Mouse (Mus musculus): Measurements from ENCODE around the gene Cops3.
"Not testable (repeated sequence)": the region's sequence is repeated elsewhere in the genome, so short reads cannot be mapped to it uniquely, and the experiment has no call there.

The Cops3 gene

DNA sequence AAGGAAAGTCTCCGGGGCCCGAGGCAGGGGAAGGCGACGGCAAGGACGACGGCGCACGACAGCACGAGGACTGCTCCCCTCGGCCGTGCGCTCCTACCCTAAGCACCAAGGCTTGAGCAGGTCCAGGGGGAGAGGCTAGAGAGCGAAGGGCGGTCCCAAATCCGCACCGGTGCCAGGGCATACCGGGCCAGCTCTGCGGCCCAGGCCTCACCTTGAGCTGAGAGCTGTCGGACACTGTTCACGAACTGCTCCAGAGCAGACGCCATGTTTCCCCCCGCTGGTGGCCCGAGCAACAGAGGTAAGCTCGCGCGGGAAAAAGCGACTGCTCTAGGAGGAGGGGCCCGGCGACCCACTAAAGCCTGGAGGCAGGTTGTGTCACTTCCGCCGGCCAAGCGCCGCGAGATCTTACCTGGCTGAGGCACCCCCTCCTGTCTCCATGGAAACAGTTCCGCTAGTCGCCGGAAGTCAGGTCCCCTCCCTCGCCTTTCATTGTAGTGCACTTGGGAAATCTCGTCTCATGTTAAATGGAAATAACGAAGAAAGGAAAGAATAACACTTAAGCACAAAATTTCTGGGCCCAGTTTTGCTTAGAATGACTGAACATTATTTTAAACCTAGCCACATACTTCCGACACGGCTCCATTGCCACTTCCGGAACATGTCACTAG lies at the start of gene Cops3:
Cops3 (minus strand) TSS at position 380 of the 668 bp plus-strand sequence.
- DNase-seq: peak; percentile 93 to 95

DNA sequence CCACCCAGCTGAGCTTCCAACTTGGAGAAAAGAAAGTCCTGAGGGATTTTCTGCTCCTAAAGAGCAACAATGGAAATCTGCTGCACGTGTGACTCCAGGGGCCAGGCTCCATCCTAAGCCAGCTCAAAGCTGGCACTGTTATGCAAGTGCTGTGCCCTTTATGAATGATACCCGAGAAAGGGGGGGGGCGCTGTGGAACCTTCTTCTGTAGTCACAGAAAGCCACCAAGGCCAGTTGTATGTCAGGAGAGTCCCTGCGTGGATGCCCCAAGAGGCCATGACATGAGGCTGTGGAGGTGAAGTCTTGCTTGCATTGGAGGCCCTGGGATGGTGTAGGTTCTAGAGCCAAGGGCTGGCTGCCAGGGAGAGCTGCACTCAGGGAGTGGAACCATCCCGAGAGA lies 48.5 kb upstream of the Cops3 start:
- DNase-seq: no peak

DNA sequence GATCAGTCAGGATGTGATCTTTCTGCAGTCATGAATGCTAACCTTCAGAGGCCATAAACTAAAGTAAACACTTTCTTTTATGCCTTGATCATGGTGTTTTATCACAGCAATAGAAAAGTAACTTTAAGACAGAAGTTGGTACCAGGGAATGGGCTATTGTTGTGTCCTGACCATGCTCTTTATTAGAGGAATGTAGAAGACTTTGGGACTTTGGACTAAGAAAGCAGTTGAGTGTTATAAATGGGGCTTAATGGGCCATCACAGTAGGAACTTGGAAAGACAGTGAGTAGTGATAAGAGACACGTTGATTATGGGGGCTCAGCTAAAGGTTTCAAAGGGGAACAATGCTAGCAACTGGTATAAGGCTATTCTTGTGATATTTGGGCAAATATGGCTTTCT lies 47.3 kb upstream of the Cops3 start:
- no peak for DNase-seq

DNA sequence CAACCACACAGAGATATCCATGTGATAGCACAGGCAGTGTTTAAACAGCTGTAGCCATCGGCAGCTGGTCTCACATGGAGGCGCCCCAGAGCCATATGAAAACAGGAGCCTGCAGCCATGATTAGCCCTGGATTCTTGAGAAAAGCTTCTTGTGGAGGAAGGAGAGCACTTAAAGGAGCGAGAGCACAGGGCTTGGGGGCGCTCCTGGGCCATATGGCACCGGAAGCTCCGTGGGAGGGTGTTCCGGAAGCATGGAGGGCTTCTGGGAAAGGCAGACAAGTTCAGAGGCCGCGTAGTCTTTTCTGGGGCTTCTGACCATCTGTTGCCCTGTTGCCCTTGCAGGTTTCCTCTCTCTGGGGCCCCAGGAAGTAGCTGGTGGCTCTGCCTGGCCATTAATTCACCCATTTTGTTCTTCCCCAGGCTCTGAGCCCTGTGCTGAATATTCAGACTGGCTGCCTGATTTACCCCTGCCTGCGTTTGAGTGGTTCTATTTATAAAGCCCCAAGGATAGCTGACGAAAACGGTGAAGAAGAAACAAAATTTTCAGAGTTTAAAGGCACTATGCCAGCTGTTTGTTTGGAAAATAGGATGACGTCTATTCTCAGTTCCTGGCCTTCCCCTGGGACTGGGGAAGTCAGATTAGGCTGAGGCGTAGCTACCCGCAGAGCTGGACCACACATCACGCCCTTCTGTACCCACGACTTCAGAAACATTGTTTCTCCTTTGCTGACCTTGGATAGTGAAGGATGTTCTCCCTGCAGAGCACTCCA lies 45.8 kb upstream of the Cops3 start:
- DNase-seq: no peak

DNA sequence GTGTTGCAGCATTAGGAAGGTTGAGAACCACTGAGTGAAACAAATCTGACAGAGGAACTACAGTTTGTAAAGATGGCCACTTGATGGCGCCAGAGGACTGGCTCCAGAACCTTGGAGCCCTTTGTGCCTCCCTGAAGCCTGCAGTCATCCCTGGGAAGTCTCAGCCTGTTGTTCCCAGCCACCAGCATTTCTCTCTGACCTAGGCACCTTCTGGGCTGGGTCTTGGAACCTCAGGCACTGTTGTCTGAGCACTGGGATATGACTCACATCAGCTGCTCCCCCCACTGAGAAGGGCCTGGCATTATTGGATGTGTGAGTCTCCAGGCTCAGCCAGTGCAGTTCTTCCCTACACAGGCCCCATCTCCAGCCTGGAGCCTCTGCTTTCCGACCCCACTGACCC lies 40.4 kb upstream of the Cops3 start:
- DNase-seq: peak; percentile 79 to 84

DNA sequence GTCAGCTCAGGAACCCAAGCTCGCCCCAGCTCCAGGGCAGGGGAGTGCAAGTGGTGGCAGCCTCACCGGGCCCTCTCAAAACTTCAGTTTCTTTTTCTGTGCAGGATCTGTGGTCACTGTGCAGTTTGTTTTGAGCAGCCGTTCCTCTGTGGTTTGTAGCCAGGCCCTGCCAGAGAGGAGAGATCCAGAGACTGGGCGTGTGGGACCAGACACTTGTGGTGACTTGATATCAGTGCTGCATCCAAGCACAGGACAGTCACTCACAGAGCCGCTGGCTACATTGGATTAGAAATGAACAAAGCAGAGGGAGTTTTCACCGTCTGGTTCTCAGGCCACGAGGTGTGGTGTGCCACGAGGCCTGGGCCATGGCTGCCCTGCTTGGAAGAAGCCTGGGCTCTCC lies 32.5 kb upstream of the Cops3 start:
- DNase-seq: no peak

DNA sequence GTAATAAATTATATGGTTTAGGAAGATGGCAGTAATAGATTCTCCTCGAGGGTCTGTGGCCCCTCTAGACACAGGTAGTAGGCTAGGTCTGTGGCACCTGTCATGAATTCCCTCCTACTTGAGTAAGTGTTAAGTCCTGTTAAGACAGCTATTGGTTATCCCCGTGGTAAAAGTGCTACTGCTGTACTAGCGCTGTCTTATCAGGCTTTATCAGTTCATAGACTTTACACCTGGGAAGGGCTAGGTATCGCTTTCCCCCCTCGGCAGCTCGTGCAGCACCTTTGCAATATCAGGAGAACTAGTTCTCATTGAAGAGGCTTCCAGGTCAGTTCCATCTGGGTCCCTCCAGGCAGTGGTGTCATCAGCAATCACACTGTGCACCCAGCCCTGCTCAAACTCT lies 24.7 kb upstream of the Cops3 start:
- DNase-seq: no peak

DNA sequence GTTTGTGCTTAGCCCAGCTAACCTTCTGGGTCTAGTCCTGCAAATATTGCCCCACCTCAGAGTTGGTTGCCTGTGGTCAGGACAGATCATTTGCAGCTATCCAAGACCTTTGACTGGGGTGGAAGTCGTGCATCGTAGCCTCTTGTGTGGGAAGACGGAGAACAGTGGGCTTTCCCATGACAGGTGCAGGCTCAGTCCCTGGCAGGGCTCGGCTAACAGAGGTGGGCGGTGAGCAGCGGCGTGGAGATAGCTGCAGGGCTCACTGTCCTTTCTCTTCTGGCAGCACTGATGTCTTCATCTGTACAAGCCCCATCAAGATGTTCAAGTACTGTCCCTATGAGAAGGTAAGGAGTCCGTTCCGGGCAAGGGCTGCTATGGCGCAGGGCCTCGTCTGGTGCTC lies 20.8 kb upstream of the Cops3 start:
- no peak for DNase-seq

DNA sequence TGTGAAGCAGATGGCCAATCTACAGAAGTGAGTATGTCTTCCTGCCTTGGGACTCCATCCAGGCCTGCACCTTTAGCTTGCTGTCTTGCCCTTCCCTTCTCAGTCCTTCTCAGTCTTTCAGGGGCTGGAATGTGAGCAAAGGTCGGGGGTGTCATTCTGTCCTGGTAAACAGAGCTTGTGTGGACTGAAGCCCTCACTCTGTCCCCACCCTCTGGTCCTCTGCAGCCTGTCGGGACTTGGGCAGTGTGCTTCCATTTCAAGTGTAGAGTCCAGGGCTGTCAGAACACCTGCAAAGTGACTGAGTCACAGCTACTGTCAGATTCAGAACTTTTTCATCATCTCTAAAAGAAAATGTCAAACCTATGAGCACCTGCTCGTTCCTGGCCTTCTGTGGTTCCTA lies 13.2 kb upstream of the Cops3 start:
- DNase-seq: no peak

DNA sequence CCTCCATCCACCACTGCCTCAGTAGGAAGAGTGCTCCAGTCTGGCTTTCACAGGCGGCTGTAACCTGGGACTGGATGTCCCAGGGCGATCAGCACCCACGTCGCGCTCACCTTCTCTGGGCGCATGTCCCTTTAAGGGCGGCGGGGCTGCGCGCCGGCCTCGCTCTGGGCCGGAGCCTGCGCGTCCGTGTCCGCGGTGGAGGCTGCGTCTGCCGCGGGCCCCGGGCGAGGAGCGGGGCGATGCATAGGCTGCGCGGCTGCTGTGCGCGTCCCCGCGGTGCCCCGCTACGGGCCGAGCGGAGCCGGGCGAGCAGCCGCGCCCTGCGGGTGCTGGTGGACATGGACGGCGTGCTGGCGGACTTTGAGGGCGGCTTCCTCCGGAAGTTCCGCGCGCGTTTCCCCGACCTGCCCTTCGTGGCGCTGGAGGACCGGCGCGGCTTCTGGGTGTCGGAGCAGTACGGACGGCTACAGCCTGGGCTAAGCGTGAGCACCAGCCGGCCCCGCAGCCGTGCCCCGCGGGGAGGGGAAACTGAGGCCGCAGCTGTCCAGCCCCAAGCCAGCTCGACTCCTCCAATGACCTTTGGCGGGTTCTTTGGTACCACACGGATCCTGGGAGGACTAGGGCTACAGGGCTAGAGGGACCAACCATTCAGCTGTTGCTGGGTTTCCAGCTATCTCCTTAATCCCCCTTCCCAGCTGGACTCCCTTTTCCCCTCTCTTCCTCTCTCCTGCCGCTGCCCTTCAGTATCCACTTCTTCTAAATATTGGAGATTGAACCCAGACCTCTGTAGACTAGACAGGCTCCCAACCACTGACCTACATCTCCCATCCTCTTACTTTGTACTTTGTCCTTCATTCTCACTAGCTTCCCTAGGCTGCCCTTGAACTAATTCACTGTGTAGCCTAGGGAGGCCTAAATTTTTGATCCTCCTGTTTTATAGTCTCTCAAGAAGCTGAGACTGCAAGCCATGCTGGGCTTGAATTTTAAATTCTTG lies 8.6 kb upstream of the Cops3 start:
- DNase-seq: peak; percentile 81

DNA sequence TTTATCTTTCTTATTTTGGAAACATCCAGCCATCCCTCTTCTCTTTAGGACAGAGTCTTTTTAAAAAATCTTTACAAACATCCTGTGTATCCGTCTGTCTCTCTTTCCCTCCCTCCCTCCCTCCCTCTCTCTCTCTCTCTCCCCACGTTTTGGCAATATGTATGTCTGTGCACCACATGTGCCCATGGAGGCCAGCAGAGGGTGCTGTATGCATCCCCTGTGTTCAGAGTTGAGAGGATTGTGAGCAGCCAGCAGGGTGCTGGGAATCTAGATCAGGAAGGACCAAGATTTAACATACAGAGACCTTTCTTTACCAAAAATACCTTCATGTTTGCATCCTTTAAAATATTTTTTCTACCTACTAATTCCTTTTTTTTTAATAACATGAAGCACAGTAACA lies 7.5 kb upstream of the Cops3 start:
- peak; percentile 54 to 63 for DNase-seq

DNA sequence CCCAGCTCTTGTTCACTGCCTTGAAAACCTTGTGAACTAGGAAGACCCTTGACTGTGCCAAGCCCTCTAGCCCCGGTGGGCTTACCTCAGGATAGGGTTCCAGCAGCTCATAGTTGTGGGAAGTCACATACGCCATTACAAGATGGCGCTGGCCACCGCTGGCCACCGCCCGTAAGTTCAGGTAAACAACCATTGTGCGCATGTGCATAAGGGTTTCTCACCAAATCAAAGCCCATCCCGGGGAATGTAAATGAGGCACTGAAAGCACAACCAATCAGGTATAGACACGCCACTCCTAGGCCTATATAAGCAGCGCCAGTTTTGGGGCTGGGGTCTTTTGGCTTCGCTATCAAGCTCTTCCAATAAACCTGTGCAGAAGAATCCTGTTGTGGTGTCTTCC lies 6.7 kb upstream of the Cops3 start:
- DNase-seq: no peak

DNA sequence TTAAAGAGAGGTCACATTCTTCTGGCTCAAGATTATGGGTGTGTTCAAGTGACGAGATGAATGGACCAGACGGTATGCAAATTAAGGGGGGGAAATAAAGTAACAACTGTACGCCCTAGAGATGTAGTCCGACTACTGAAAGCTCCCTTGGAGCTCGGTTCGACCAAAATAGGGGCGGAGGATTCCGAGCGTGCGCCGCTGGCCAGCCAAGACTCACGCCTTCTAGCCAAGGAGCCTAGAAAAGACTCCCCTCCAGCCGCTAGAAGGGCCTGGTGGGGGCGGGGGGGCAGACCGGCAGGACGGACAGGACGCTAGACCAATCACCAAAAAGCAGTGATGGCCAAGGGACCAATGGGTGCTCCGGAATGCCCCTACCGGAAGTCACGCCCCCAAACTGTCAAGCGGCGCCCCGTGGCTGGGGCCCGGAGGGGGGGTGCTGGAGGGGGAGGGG lies 605 bp downstream of the Cops3 start, which contains the start of gene Nt5m:
Nt5m (plus strand) TSS at position 440 of the 451 bp plus-strand sequence.
- peak; percentile 92 to 95 for DNase-seq

DNA sequence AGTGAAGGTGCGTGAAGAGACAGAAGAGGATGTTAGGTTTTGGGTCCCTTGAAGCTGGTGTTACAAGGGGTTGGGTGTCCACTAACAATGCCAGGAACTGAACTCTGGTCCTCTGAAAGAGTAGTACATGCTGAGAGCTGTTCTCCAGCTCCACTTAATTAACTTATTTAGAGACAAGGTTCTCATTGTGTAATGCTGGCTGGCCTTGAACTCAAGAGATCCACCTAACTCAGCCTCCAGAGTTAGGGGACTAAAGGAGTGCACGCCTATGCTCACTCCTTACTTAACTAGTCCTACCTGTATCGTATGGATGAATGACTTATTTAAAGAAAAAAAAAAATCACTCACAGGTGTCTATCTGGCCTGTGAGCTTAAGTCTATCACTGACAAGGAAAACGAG lies 1.2 kb downstream of the Cops3 start:
- no peak for DNase-seq

DNA sequence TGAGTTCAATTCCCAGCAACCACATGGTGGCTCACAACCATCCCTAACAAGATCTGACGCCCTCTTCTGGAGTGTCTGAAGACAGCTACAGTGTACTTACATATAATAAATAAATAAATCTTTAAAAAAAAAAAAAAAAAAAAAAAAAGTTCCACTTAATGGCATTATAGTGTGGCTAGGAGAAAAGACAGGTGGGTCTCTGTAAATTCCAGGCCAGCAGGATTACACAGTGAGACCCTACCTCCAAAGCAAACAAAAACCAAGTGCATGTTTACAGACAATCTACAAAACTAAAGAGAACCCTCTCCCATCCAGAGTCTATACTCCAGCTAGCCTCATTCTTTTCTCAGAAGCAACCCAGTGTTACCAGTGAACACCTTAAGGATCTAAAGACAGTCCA lies 1.8 kb downstream of the Cops3 start:
- not testable (repeated sequence) for DNase-seq

DNA sequence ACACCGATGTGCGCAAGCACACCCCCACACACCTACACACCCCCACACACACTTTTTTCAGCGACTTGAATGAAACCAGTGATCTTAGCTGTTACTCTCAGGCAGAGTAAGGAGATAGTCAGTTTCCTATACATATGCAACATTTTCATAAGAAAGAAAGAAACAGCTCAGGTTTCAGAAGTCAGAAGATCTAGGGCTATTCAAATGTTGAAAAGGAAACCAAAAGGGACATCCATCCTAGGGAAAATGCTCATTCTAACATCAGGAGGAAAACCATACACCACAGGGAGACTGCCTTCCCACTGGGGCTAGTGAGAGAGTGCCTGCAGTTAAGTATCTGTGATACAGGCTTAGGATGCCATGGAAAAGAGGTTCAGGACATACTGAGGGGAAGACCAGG lies 18.0 kb downstream of the Cops3 start:
- no peak for DNase-seq

DNA sequence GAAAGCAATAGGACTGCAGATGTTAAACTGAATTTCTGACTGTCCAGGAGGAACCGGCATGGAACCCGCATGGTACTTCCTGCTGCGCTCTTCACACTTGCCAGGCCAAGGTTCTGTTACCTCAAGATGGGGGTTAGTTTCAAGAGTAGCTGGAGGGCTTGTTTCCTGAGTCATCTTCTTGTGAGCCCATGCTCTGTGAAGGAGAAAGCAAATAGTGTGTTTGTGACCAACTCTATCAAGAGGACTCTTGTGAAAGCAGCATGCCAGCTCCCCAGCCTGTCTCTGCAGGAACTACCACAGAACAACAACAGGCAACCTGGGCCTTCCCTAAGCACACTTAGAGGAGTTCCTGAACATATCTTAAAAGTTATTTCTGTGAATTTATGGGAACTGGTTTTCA lies 21.7 kb downstream of the Cops3 start:
- DNase-seq: no peak

DNA sequence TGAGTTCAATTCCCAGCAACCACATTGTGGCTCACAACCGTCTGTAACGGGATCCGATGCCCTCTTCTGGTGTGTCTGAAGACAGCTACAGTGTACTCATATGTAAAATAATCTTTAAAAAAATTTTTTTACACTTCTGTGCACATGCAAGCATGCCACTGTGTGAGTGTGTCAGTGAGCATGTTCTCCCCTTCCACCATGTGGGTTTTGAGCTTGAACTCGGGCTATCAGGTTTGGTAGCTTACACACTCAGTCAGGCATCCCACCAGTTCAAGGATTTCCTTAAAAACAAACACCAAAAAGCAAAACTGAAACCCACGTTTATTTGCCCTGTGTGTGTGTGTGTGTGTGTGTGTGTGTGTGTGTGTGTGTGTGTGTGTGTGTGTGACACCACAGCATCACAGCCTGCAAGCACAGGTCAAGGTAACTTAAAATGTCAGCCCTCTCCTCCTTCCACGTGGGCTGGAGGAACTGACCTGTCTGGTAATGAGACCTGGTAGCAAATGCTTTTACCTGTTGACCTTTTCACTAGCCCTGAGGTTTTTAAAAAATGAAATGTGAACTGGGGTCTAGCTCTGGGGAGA lies 24.1 kb downstream of the Cops3 start:
- DNase-seq: no peak

DNA sequence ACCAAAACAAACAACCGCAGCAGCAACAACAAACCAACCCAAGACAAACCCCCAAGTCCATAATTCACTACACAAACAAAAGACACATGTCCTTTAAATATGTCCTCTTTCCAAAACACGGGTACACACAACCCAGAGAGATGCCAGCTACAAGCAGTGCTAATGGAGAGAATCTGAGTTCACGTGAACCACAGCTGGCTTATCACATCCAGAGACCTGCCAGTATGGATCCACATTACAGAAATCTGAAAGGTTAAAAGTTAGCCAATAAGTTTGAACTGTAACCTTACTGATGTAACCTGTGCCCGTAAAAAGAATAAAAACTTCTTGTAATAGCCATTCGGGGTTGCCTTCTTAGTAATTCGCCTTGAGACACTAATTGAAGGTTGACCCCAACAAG lies 24.7 kb downstream of the Cops3 start:
- DNase-seq: no peak

DNA sequence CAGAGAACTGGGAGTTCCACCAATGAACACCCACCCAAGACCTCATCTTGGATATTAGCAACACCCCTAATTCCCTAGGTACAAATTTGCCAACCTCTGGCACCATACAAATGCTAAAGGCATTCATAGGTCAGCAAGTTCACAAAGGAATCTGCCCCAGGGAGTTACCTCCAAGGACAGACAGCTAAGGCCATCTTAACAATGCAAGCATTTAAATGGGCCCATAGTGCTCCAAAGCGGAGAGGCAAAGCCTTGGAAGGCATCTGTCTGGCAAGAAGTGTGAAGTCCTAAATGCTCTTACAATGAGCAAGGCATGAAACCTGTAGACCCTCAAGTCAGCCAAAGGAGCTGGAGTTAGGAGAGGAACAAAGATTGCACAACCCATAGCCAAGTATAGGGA lies 25.3 kb downstream of the Cops3 start:
- no peak for DNase-seq

DNA sequence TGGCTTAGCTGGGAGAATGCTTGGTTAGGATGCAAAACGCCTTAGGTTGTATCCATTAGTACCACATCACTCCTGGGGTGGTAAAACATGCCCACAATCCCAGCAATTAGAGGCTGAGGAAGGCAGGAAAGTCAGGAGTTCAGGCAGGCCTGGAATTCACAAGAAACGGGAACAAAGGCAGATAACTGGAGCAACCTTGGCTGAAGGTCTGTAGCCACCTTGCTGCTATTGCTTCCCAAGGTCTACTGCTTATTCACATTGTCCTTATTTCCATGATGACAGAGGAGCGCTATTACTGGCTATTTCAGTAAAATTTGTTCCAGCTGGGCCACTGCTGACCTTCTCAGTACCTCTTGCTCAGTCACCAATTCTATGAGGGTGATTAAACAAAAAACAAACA lies 26.4 kb downstream of the Cops3 start:
- no peak for DNase-seq

DNA sequence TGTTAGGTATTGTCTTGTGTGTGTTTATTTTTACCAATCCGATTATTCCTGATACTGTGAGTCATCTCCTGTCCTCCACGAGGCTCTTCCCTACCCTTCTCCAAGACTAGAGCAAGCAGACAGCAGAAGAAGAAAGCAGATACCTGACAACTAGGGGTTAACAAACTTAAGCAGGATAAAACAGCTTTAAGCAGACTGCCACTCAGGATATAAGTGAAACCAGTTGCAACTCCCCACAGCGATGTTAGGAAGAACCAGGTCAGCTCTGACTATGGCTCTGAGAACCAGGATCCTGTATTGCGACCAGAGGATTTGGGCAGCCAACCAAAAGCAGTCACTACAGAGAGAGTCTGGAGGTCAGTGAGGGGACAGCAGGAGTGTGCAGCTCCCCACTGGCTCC lies 28.4 kb downstream of the Cops3 start:
- no peak for DNase-seq

All from cerebellum, postnatal 36 days (tissue).